7 mouse cellular contexts compared by ENCODE assay signal in the genomic region with DNA sequence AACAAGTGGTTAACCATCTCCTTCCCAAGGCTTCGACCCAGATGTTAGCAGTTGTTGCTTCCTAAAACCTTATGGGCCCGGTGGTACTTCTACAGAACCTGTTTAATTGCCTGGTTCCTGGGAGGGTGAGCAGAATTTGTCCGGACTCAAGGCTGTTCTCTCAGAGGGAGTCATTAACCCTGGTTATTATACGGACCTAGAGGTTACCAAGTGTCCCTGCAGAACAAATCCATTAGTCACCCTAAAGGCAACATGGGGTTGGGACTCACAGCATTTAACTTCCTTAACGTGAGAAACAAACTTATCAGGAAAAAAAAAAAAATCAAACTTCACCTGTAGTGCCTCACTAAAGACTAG. TPM values are rescaled to one million over a fixed set of nuclear protein-coding genes. Genes with fewer than 3 reads are reported as not detected.
DNase-seq lines count a peak whose midpoint lies in the region; ATAC-seq and TF ChIP-seq lines count a peak whose summit lies in the region.

No protein-coding gene starts in this region.

- WGBS in lung, embryonic 16.5 days = 5% methylated on average over 5 of the region's 5 CpGs
- WGBS in hindbrain, embryonic 10.5 days = 2% methylated on average over 5 of the region's 5 CpGs
- WGBS in liver, embryonic 16.5 days (ENCODE audit: insufficient replicate concordance) = 4% methylated on average over 5 of the region's 5 CpGs
- WGBS in stomach, postnatal 0 days = 1% methylated on average over 5 of the region's 5 CpGs

- no peaks in the 10 kb centered on the region for H3K9me3 ChIP-seq in lung, embryonic 16.5 days (ENCODE audit: control insufficient read depth, low read length)
- H3K9me3 ChIP-seq in hindbrain, embryonic 10.5 days = no peaks in the 10 kb centered on the region
- H3K9me3 ChIP-seq in liver, embryonic 16.5 days (replicated peaks; ENCODE audit: control insufficient read depth, low read length) = no peaks in the 10 kb centered on the region
- no peaks in the 10 kb centered on the region for H3K9me3 ChIP-seq in stomach, postnatal 0 days (ENCODE audit: control insufficient read depth, low read length)

- H3K4me1 ChIP-seq in lung, embryonic 16.5 days (replicated peaks; ENCODE audit: control insufficient read depth, insufficient read depth, low read length) = peaks cover 69% of the 10 kb centered on the region
- H3K4me1 ChIP-seq in hindbrain, embryonic 10.5 days (replicated peaks) = peaks cover 63% of the 10 kb centered on the region
- H3K4me1 ChIP-seq in liver, embryonic 16.5 days (ENCODE audit: control insufficient read depth, low read depth, low read length) = peaks cover 33% of the 10 kb centered on the region
- peaks cover 26% of the 10 kb centered on the region for H3K4me1 ChIP-seq in stomach, postnatal 0 days (replicated peaks; ENCODE audit: control insufficient read depth, insufficient read depth)

- no peak for TF ChIP-seq EP300 in stomach, postnatal 0 days (optimal IDR thresholded peaks at IDR 0.05)

- ATAC-seq in lung, embryonic 16.5 days (ENCODE audit: low read depth) = no peak
- ATAC-seq in liver, embryonic 16.5 days (ENCODE audit: low read depth) = peak; percentile 12
- 0 out of 2 replicates have a peak, but pooled peaks have one; percentile 21 for ATAC-seq in stomach, postnatal 0 days (ENCODE audit: low FRiP score, low TSS enrichment)

- no peaks in the 10 kb centered on the region for H3K36me3 ChIP-seq in lung, embryonic 16.5 days (ENCODE audit: control insufficient read depth, insufficient read depth, low read length)
- H3K36me3 ChIP-seq in hindbrain, embryonic 10.5 days = no peaks in the 10 kb centered on the region
- no peaks in the 10 kb centered on the region for H3K36me3 ChIP-seq in liver, embryonic 16.5 days (ENCODE audit: control insufficient read depth, insufficient read depth)
- no peaks in the 10 kb centered on the region for H3K36me3 ChIP-seq in stomach, postnatal 0 days (ENCODE audit: control insufficient read depth, insufficient read depth, low read length)

- peak overlapping the region; percentile 12; the same call in 1 of the 2 replicates for H3K4me3 ChIP-seq in lung, embryonic 16.5 days (ENCODE audit: low read length)
- H3K4me3 ChIP-seq in hindbrain, embryonic 10.5 days = peak overlapping the region; percentile 44
- H3K4me3 ChIP-seq in liver, embryonic 16.5 days (ENCODE audit: low read depth, low read length) = peak overlapping the region; percentile 33
- peak overlapping the region; percentile 29 for H3K4me3 ChIP-seq in stomach, postnatal 0 days (ENCODE audit: low read depth, low read length)

- no peak for TF ChIP-seq CTCF in stomach, postnatal 0 days (IDR thresholded peaks at IDR 0.05; ENCODE audit: low read depth)

- no peaks in the 10 kb centered on the region for H3K27me3 ChIP-seq in lung, embryonic 16.5 days (ENCODE audit: control insufficient read depth, insufficient read depth, low read depth, low read length)
- peaks cover 4% of the 10 kb centered on the region; the same call in 1 of the 2 replicates for H3K27me3 ChIP-seq in hindbrain, embryonic 10.5 days (ENCODE audit: insufficient read depth, poor library complexity, severe bottlenecking)
- H3K27me3 ChIP-seq in liver, embryonic 16.5 days (ENCODE audit: control insufficient read depth, insufficient read depth, low read depth, low read length) = peaks cover 3% of the 10 kb centered on the region; the same call in 1 of the 2 replicates
- no peaks in the 10 kb centered on the region for H3K27me3 ChIP-seq in stomach, postnatal 0 days (ENCODE audit: control insufficient read depth, insufficient read depth, low read length)

- H3K9ac ChIP-seq in lung, embryonic 16.5 days (ENCODE audit: low read length) = peak overlapping the region; percentile 51
- peak overlapping the region; percentile 62 for H3K9ac ChIP-seq in liver, embryonic 16.5 days (ENCODE audit: low read depth, low read length)
- H3K9ac ChIP-seq in stomach, postnatal 0 days (ENCODE audit: low read length) = peak overlapping the region; percentile 58

- no peak for DNase-seq in lung, postnatal 36 days
- no peak for DNase-seq in hindbrain, embryonic 10.5 days (ENCODE audit: low spot score)
- DNase-seq in stomach, postnatal 0 days (ENCODE audit: low spot score) = no peak
- DNase-seq in thymus, postnatal 25 days = no peak
- DNase-seq in gastrocnemius, postnatal 10 days = no peak

- H3K27ac ChIP-seq in lung, embryonic 16.5 days (ENCODE audit: low read length) = peak overlapping the region; percentile 99
- H3K27ac ChIP-seq in hindbrain, embryonic 10.5 days = peak overlapping the region; percentile 85
- H3K27ac ChIP-seq in liver, embryonic 16.5 days (ENCODE audit: low read length) = peak overlapping the region; percentile 75
- peak overlapping the region; percentile 94 for H3K27ac ChIP-seq in stomach, postnatal 0 days (replicated peaks)

- peak overlapping the region; percentile 43 for H3K4me2 ChIP-seq in lung, embryonic 16.5 days (ENCODE audit: low read depth, low read length)
- H3K4me2 ChIP-seq in liver, embryonic 16.5 days (ENCODE audit: low read depth, low read length) = peak overlapping the region; percentile 54
- H3K4me2 ChIP-seq in stomach, postnatal 0 days (replicated peaks; ENCODE audit: low read depth) = peak overlapping the region; percentile 60

RNA-seq across cellular contexts. Expression of a gene that starts 11.4 kb away (rescaled TPM):
- 23.0 and 27.2 TPM in 2 replicates for polyA plus RNA-seq in lung, embryonic 16.5 days (2015; fragmentation: Nextera tagmentation; extraction: Ambion mirVana)
- 4.6 and 5.9 TPM in 2 replicates for polyA plus RNA-seq in hindbrain, embryonic 10.5 days (2016; fragmentation: Nextera tagmentation; extraction: Ambion mirVana)
- 3.7 and 5.0 TPM in 2 replicates for polyA plus RNA-seq in liver, embryonic 16.5 days (2015; fragmentation: Nextera tagmentation; extraction: Ambion mirVana)
- 78.8 and 80.3 TPM in 2 replicates for polyA plus RNA-seq in stomach, postnatal 0 days (2015; fragmentation: Nextera tagmentation; extraction: Ambion mirVana)
- total RNA-seq in gastrocnemius, postnatal 10 days (2021) = 10 to 100 TPM; 14.2 to 15.3 TPM
